Mouse (Mus musculus): ENCODE measurements at regions not wholly inside any gene's neighbourhood (a gene's known extent, or its start where the extent isn't known, plus 50 kb on each side); places are given as distances from the start of the nearest gene placed in this dataset.

- no peak for DNase-seq (ENCODE audit: extremely low read depth, insufficient read length, low spot score)
These were observed 56.6 kb upstream of the Rpl38 start for GRCm38 (mm10) chr11:114611690-114612089.

- no peak for DNase-seq (ENCODE audit: extremely low read depth, insufficient read length, low spot score)
These were observed 60.3 kb upstream of the Rpl38 start for GRCm38 (mm10) chr11:114608009-114608408.

- no peak for DNase-seq (ENCODE audit: extremely low read depth, insufficient read length, low spot score)
These were observed 65.2 kb upstream of the Rpl38 start for GRCm38 (mm10) chr11:114603108-114603507.

GRCm38 (mm10) chr11:114597225-114597624 is 71.1 kb upstream of the Rpl38 start:
- no peak for DNase-seq (ENCODE audit: extremely low read depth, insufficient read length, low spot score)

- DNase-seq (ENCODE audit: extremely low read depth, insufficient read length, low spot score): no peak
These were observed 75.4 kb upstream of the Rpl38 start for GRCm38 (mm10) chr11:114592961-114593360.

GRCm38 (mm10) chr11:114588554-114588953 is 79.8 kb upstream of the Rpl38 start:
- no peak for DNase-seq (ENCODE audit: extremely low read depth, insufficient read length, low spot score)

GRCm38 (mm10) chr11:114587986-114588385 is 80.3 kb upstream of the Rpl38 start:
- no peak for DNase-seq (ENCODE audit: extremely low read depth, insufficient read length, low spot score)

- no peak for DNase-seq (ENCODE audit: extremely low read depth, insufficient read length, low spot score)
These were observed 81.9 kb upstream of the Rpl38 start for GRCm38 (mm10) chr11:114586400-114586799.

- no peak for DNase-seq (ENCODE audit: extremely low read depth, insufficient read length, low spot score)
These were observed 83.5 kb upstream of the Rpl38 start for GRCm38 (mm10) chr11:114584804-114585203.

- DNase-seq (ENCODE audit: extremely low read depth, insufficient read length, low spot score): no peak
These were observed 84.2 kb upstream of the Rpl38 start for GRCm38 (mm10) chr11:114584146-114584545.

GRCm38 (mm10) chr11:114579986-114580385 is 88.3 kb upstream of the Rpl38 start:
- DNase-seq (ENCODE audit: extremely low read depth, insufficient read length, low spot score): no peak

- DNase-seq (ENCODE audit: extremely low read depth, insufficient read length, low spot score): no peak
These were observed 89.8 kb upstream of the Rpl38 start for GRCm38 (mm10) chr11:114578551-114578950.

- DNase-seq (ENCODE audit: extremely low read depth, insufficient read length, low spot score): no peak
These were observed 91.5 kb upstream of the Rpl38 start for GRCm38 (mm10) chr11:114576803-114577202.

GRCm38 (mm10) chr11:114571144-114571869 is 97.0 kb upstream of the Rpl38 start:
- no peak for DNase-seq (ENCODE audit: extremely low read depth, insufficient read length, low spot score)

GRCm38 (mm10) chr11:114570076-114570475 is 98.2 kb upstream of the Rpl38 start:
- DNase-seq (ENCODE audit: extremely low read depth, insufficient read length, low spot score): no peak

- no peak for DNase-seq (ENCODE audit: extremely low read depth, insufficient read length, low spot score)
These were observed 100.2 kb upstream of the Rpl38 start for GRCm38 (mm10) chr11:114567814-114568800.

GRCm38 (mm10) chr11:114567045-114567780 is 101.1 kb upstream of the Rpl38 start:
- no peak for DNase-seq (ENCODE audit: extremely low read depth, insufficient read length, low spot score)

GRCm38 (mm10) chr11:114564949-114565348 is 103.4 kb upstream of the Rpl38 start:
- DNase-seq (ENCODE audit: extremely low read depth, insufficient read length, low spot score): no peak

- DNase-seq (ENCODE audit: extremely low read depth, insufficient read length, low spot score): no peak
These were observed 105.2 kb upstream of the Rpl38 start for GRCm38 (mm10) chr11:114563172-114563571.

- DNase-seq (ENCODE audit: extremely low read depth, insufficient read length, low spot score): no peak
These were observed 113.7 kb upstream of the Rpl38 start for GRCm38 (mm10) chr11:114554576-114554975.

GRCm38 (mm10) chr11:114553992-114554391 is 114.3 kb upstream of the Rpl38 start:
- DNase-seq (ENCODE audit: extremely low read depth, insufficient read length, low spot score): no peak

Measured in 3134 (cell line).